Mouse (Mus musculus): ENCODE measurements at regions not wholly inside any gene's neighbourhood (a gene's known extent, or its start where the extent isn't known, plus 50 kb on each side); places are given as distances from the start of the nearest gene placed in this dataset.

DNA sequence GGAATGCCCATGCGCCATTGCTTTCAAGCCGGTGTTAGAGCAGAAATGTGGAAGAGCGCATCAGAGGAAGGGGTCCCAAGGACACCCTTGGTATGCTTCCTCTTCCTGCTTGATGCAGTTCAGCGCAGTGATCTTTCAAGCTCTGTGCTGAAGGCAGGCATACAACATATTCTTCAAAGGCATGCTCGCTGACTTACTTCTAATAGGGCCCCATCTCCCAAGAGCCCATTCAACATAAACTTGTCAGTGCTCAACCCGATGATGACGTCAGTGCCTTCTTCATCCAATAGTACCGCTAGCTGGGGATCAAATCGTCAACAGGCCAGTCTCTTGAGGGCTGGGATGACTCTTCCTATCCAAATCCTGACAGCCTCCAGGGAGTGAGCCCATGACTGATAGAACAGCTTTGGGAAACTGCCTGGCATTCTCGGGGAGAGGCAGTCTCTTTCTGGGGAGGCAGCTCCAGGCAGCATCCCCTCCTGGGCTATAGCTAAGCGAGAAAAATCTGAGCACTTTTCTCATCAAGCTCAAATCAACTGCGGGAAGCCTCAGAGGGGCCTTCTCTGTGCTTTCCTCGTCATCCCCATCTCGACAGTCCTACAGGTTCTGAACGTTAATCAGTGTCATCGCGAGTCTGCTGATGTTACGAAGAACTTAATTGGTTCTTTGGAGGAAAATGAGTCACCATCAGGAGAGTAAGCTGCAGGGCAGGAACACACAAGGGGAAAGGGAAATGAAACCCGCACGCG, 159.4 kb upstream of the Ppp2r3a start:
- ATAC-seq (ENCODE audit: low read depth) (no peak), DNase-seq (no peak)
- H3K4me1 ChIP-seq (replicated peaks): no peaks in the 10 kb centered on the region
- WGBS (ENCODE audit: insufficient replicate concordance): 61% methylated on average over 21 of the region's 21 CpGs
- no peak overlapping the region for H3K9ac ChIP-seq
- H3K9me3 ChIP-seq (replicated peaks): no peaks in the 10 kb centered on the region
- no peaks in the 10 kb centered on the region for H3K27me3 ChIP-seq
- H3K36me3 ChIP-seq: no peaks in the 10 kb centered on the region
- no peak overlapping the region for H3K4me3 ChIP-seq (replicated peaks)
- H3K4me2 ChIP-seq: no peak overlapping the region
- no peak overlapping the region for H3K27ac ChIP-seq

DNA sequence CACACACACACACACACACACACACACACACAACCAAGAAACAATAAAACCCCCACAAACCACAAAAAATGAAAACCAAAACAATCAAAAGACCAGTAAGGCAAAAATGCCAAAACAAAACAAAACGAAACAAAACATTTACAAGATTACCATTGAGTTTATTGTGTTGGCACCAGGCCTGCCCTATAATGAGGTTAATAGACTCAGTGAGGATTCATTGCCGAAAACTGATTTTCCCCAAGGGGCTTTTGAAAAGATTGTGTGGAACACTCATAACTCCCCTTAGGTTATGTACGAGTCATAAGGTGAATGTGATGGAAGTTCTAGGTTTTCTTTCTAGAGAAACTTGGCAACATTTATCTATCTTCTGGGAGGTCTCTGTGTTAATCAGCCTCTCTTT, 158.8 kb upstream of the Ppp2r3a start:
- Histone ChIP-seq H3K4me2 (no peak overlapping the region), H3K9ac (no peak overlapping the region), H3K27ac (no peak overlapping the region), H3K36me3 (no peaks in the 10 kb centered on the region), H3K27me3 (no peaks in the 10 kb centered on the region), H3K9me3 (replicated peaks) (no peaks in the 10 kb centered on the region), H3K4me1 (replicated peaks) (no peaks in the 10 kb centered on the region), H3K4me3 (replicated peaks) (no peak overlapping the region)
- no peak for DNase-seq
- 69% methylated on average over 3 of the region's 3 CpGs for WGBS (ENCODE audit: insufficient replicate concordance)
- ATAC-seq (ENCODE audit: low read depth): no peak

DNA sequence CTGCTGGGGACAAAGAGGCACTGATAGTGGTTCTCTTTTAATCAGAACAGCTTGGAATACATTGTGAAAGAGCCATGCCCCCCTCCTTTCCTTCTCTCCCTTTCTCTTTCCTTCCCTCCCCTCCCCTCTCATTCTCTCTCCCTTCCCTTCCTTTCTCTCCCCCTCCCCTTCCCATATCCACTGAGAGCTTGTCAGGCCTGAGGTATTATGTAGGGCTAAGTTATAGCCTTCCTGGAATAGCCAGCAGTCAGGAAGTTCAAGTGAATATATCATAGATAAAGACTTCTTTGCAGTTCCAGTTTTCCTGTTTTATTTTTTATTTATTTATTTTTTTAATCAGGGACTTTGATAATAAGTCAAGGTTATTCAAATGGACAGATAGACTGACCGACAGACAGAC, 156.5 kb upstream of the Ppp2r3a start:
- Histone ChIP-seq H3K4me1 (replicated peaks) (no peaks in the 10 kb centered on the region), H3K9me3 (replicated peaks) (no peaks in the 10 kb centered on the region), H3K27me3 (no peaks in the 10 kb centered on the region), H3K27ac (no peak overlapping the region), H3K9ac (no peak overlapping the region), H3K4me3 (replicated peaks) (no peak overlapping the region), H3K36me3 (no peaks in the 10 kb centered on the region), H3K4me2 (no peak overlapping the region)
- 67% methylated on average over 1 of the region's 1 CpGs for whole genome bisulfite sequencing (ENCODE audit: insufficient replicate concordance)
- no peak for ATAC-seq (ENCODE audit: low read depth)
- no peak for DNase-seq

DNA sequence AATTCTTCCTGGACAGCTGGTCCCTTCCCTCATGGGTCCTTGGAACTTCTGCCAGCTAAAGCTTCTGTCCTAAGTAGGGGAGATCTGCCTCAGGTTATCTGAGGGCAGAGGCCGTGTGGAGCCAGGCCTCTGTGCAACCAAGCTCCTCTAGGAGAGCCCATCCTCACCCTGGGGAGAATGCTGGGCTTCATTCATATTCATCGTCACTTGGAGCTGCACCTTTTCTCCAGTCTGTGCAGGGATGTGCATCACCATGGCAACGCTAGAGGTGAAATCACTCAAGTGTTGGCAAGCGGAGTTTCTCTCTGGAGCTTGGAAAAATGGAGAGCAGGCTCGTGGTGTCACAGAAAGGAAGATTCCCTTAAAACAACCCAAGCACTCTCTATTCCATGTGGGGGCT, 155.5 kb upstream of the Ppp2r3a start:
- Histone ChIP-seq H3K4me2 (no peak overlapping the region), H3K9me3 (replicated peaks) (no peaks in the 10 kb centered on the region), H3K9ac (no peak overlapping the region), H3K27ac (no peak overlapping the region), H3K36me3 (no peaks in the 10 kb centered on the region), H3K4me3 (replicated peaks) (no peak overlapping the region), H3K27me3 (no peaks in the 10 kb centered on the region), H3K4me1 (replicated peaks) (no peaks in the 10 kb centered on the region)
- DNase-seq (no peak), ATAC-seq (ENCODE audit: low read depth) (no peak)
- WGBS (ENCODE audit: insufficient replicate concordance): 57% methylated on average over 5 of the region's 5 CpGs

DNA sequence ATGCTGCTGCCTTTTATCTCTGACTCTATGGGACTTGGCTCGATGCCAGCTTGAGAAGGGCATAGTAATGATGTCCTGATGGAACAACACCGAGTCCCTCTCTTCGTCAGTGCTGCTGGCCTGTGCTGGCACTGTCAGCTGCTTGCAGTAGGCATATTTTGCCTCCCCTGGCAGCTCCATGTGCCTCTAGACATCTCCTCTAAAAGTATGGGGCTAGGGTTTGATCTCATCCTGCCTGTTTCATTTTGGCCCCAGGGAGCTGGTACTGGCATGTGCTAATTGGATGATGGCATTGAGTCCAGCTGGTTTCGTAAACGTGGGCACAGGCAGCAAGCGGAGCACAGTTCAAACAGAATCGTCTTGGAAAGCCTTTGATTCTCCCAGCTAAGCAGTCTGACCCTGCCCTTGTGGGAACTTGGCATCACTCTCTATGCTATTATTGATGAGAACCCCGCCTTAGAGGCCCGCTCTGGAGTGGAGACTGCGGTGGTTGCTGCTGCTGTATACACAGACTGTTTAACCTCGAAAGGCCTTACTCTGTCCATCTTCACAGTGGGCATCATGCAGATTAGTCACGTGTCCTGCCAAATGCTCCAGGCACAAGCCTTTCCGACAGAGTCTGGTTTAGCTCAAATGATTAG, 153.0 kb upstream of the Ppp2r3a start:
- Histone ChIP-seq H3K4me1 (replicated peaks) (no peaks in the 10 kb centered on the region), H3K9me3 (replicated peaks) (no peaks in the 10 kb centered on the region), H3K4me3 (replicated peaks) (no peak overlapping the region), H3K9ac (no peak overlapping the region), H3K27me3 (no peaks in the 10 kb centered on the region), H3K4me2 (no peak overlapping the region), H3K36me3 (no peaks in the 10 kb centered on the region), H3K27ac (no peak overlapping the region)
- WGBS (ENCODE audit: insufficient replicate concordance): 57% methylated on average over 13 of the region's 13 CpGs
- no peak for ATAC-seq (ENCODE audit: low read depth)
- DNase-seq: no peak

DNA sequence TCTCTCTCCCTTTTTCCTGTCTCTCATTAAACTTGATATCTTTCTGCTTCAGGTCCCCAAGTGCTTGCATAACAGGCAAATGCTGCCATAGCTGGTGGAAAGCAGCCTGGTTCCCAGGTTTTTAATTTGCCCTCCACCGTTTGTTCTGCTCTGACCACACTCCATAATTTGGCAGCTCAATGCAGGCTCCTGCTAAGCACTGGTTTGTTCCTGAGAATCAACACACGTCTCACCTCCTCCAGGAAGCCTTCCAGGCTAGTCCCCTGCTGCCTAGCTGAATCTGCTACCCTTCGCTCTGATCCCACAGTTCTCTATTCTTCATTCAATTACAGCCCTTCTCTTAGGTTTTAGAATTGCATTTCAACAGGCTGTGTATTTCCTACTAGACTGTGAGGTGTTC, 152.4 kb upstream of the Ppp2r3a start:
- 51% methylated on average over 3 of the region's 3 CpGs for WGBS (ENCODE audit: insufficient replicate concordance)
- no peak overlapping the region for H3K27ac ChIP-seq
- no peaks in the 10 kb centered on the region for H3K9me3 ChIP-seq (replicated peaks)
- no peak overlapping the region for H3K9ac ChIP-seq
- no peaks in the 10 kb centered on the region for H3K27me3 ChIP-seq
- no peak for DNase-seq
- H3K4me1 ChIP-seq (replicated peaks): no peaks in the 10 kb centered on the region
- no peak overlapping the region for H3K4me3 ChIP-seq (replicated peaks)
- ATAC-seq (ENCODE audit: low read depth): no peak
- no peaks in the 10 kb centered on the region for H3K36me3 ChIP-seq
- H3K4me2 ChIP-seq: no peak overlapping the region

DNA sequence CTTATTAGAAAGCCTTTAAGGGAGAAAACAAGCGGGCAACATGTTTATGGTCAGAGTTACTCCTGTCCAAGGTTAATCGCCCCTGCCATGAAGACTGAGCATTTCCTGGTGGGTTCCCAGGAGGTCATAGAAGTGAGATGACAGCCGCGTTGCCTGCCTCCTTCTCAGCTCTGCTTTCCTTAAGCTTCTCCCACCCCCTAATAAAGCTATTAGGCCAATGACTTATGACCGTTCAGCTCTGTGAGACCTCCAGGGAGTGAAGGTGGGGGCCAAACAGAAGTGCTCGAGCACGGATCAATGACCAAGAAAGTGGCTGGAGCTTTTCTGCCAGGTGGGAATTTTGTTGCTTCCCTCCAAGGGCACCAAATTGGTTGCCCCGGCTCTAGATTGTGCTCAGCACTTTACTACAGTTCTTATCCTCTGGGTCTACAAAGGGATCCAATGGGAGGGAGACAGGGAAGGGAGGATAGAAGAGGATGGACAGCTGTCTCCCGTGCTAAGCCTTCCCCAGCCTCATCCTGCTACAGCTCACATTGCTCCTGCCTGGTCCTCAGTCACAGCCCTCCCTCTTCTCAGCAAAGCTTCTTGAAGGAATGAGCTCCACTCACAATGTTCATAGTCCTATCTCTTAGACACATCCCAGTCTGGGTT, 151.1 kb upstream of the Ppp2r3a start:
- no peaks in the 10 kb centered on the region for H3K4me1 ChIP-seq (replicated peaks)
- DNase-seq (no peak), ATAC-seq (ENCODE audit: low read depth) (no peak)
- 65% methylated on average over 9 of the region's 9 CpGs for WGBS (ENCODE audit: insufficient replicate concordance)
- H3K9me3 ChIP-seq (replicated peaks): no peaks in the 10 kb centered on the region
- no peak overlapping the region for H3K4me2 ChIP-seq
- H3K36me3 ChIP-seq: no peaks in the 10 kb centered on the region
- H3K27ac ChIP-seq: no peak overlapping the region
- no peaks in the 10 kb centered on the region for H3K27me3 ChIP-seq
- H3K9ac ChIP-seq: no peak overlapping the region
- H3K4me3 ChIP-seq (replicated peaks): no peak overlapping the region

DNA sequence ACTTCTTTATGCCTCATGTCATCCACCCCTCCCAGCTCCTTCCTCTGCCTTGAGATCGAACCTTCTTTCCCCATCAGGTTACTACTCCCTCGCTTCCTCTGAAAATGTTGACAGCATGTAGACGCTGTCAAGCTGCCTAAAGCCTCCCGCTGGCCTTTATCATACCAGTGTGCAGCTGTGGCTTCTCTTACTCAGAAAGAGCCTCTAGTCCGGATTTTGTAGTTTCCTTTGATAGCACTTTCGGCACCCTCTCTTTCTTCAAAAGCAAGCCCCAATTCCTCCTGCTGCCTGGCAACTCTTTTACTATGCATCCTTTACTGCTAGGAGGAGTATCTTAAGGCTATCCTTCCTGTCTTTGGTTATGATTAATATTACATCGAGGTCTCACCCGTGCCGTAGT, 149.8 kb upstream of the Ppp2r3a start:
- DNase-seq (no peak), ATAC-seq (ENCODE audit: low read depth) (no peak)
- Histone ChIP-seq H3K9me3 (replicated peaks) (no peaks in the 10 kb centered on the region), H3K4me3 (replicated peaks) (no peak overlapping the region), H3K9ac (no peak overlapping the region), H3K27me3 (no peaks in the 10 kb centered on the region), H3K27ac (no peak overlapping the region), H3K36me3 (no peaks in the 10 kb centered on the region), H3K4me2 (no peak overlapping the region), H3K4me1 (replicated peaks) (no peaks in the 10 kb centered on the region)
- WGBS (ENCODE audit: insufficient replicate concordance): 64% methylated on average over 9 of the region's 9 CpGs

DNA sequence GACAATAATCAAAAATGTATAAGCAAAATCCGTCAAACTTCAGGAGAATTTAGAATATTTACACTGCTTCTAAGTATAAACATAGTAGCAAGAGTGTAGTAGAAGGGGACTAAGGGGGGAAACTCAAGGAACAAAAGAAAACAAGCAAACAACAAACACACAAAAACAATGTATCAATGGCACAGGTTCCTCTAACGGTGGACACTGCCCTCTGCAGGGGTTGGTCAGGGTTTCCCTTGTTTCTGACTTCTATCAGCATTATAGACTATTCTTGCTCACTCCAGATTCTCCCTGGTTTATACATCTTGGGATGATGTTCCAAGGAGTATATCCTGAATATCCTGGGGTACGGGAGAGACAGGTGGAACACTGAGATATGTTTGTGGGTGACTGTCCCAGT, 147.3 kb upstream of the Ppp2r3a start:
- 65% methylated on average over 3 of the region's 3 CpGs for WGBS (ENCODE audit: insufficient replicate concordance)
- Histone ChIP-seq H3K27me3 (no peaks in the 10 kb centered on the region), H3K9me3 (replicated peaks) (no peaks in the 10 kb centered on the region), H3K27ac (no peak overlapping the region), H3K4me2 (no peak overlapping the region), H3K36me3 (no peaks in the 10 kb centered on the region), H3K4me3 (replicated peaks) (no peak overlapping the region), H3K4me1 (replicated peaks) (no peaks in the 10 kb centered on the region), H3K9ac (no peak overlapping the region)
- DNase-seq (no peak), ATAC-seq (ENCODE audit: low read depth) (no peak)

DNA sequence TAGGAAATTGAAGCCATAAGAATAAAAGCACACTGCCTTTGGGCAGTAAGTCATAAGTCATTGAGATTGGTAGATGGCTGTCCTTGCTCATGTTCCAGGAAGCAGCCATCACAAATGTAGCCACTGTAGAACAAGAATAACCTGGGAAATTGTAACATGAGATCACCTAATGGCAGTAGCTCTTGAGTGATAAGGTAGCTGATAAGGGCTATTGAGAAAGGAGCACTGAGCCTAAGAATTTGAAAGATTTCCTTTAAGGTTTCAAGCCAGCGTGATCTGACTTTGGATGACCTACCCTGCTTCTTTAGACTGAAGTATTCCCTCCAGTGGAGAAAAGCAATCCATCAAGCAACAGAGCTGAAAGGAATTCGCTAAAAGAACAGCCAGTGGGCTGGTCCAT, 117.8 kb upstream of the Ppp2r3a start:
- no peaks in the 10 kb centered on the region for H3K27me3 ChIP-seq
- no peaks in the 10 kb centered on the region for H3K36me3 ChIP-seq
- no peak overlapping the region for H3K27ac ChIP-seq
- H3K4me1 ChIP-seq (replicated peaks): no peaks in the 10 kb centered on the region
- no peak for ATAC-seq (ENCODE audit: low read depth)
- no peak overlapping the region for H3K4me2 ChIP-seq
- no peak overlapping the region for H3K9ac ChIP-seq
- 19% methylated on average over 2 of the region's 2 CpGs for WGBS (ENCODE audit: insufficient replicate concordance)
- no peak overlapping the region for H3K4me3 ChIP-seq (replicated peaks)
- no peak for DNase-seq
- no peaks in the 10 kb centered on the region for H3K9me3 ChIP-seq (replicated peaks)

DNA sequence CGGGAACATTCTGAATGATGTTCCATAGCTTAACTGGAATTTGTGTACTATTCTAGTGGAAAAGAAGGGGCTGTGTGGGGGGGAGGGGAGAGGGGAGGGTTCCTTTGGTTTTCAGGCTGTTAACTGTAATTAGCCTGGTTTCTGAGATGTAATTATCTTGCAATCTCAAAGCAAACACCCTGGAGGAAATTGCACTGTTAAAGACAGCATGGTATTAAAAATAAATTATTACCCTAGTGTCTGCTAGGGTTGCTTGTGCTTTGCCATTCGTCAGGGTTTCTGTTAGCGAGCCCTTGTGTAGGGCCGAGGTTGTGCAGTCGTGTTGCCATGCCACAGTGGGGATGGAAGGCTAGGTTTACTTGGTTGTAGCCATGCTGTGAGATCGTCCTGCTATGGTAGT, 105.0 kb upstream of the Ppp2r3a start:
- no peak overlapping the region for H3K9ac ChIP-seq
- ATAC-seq (ENCODE audit: low read depth) (no peak), DNase-seq (no peak)
- no peak overlapping the region for H3K27ac ChIP-seq
- H3K4me2 ChIP-seq: no peak overlapping the region
- no peaks in the 10 kb centered on the region for H3K36me3 ChIP-seq
- H3K4me3 ChIP-seq (replicated peaks): no peak overlapping the region
- no peaks in the 10 kb centered on the region for H3K9me3 ChIP-seq (replicated peaks)
- 60% methylated on average over 6 of the region's 6 CpGs for WGBS (ENCODE audit: insufficient replicate concordance)
- H3K4me1 ChIP-seq (replicated peaks): no peaks in the 10 kb centered on the region
- H3K27me3 ChIP-seq: no peaks in the 10 kb centered on the region

DNA sequence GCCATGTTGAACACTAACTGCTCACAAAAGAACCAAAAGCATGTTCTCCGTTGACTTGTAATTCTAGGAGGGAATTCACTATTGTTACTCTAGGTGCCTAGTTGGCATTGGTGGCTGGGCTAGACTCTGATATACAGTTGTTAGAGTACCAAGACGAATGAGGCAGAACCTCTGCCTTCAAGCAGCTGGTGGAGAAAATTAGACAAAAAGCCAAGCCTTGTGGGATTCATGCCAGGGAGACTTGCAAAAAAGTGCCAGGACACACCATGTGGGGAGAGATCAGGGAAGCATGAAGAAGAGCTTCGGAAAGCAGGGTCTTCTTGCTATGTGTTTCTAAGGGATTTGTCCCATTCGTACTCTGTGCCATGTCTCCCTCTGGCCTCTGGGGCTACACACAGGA, 97.2 kb upstream of the Ppp2r3a start:
- Histone ChIP-seq H3K27ac (no peak overlapping the region), H3K4me3 (replicated peaks) (no peak overlapping the region), H3K9ac (no peak overlapping the region), H3K36me3 (no peaks in the 10 kb centered on the region), H3K9me3 (replicated peaks) (no peaks in the 10 kb centered on the region), H3K27me3 (no peaks in the 10 kb centered on the region), H3K4me2 (no peak overlapping the region), H3K4me1 (replicated peaks) (no peaks in the 10 kb centered on the region)
- ATAC-seq (ENCODE audit: low read depth): no peak
- DNase-seq: no peak
- WGBS (ENCODE audit: insufficient replicate concordance): 73% methylated on average over 4 of the region's 4 CpGs

All from liver, embryonic 13.5 days (tissue).